Mouse (Mus musculus): ENCODE data around the gene Rsl1. TPM values are rescaled to one million over a fixed set of nuclear protein-coding genes. Genes with fewer than 3 reads are reported as not detected.

The Rsl1 gene
- 19.0 TPM for polyA plus RNA-seq (2014; fragmentation: Illumina TruSeq; extraction: RNeasy Lipid Tissue Mini Kit (QIAGEN cat#74804); ENCODE audit: low replicate concordance)

GRCm38 (mm10) chr13:67172991-67173722 is at the start of gene Rsl1:
Gene Rsl1, plus strand, starts transcription at chr13:67173182.

DNA sequence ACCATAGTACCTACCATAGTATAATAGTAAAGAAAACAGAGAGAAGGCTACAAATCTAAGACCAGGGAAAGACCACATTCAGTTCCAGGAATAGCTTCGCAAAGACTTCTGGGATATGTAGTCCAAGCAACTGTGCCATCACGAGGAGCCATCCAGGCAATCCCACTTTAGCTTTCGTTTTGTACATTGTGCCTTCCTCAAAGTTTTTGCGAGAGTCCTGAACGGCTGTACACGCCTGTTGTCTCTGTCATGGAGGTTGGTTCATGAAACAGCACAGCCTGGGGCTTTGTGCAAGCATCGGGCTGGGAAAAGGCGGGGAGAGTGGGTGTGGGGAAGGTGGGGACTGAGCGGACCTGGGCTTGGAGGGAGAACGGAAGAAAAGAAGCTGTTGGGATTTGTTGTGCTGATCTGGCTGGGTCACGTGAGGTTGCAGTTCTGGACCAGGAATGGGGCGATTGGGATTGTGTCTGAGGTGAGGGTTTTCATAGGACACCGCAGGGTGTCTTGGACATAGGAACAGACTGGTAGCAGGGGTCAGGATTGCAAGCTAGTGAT is 21.4 kb downstream of the Rsl1 start, which contains the start of gene Zfp455:
Zfp455 (plus strand) TSS at position 167 of the 555 bp plus-strand sequence.

Other genes with a start within 250 kb of the Rsl1 start
- gene Zfp712, start 112.0 kb upstream of the Rsl1 start, polyA plus RNA-seq (2014; fragmentation: Illumina TruSeq; extraction: RNeasy Lipid Tissue Mini Kit (QIAGEN cat#74804); ENCODE audit: low replicate concordance), result 8.5 TPM
- 17.1 TPM for gene Zfp708, start 75.2 kb upstream of the Rsl1 start, polyA plus RNA-seq (2014; fragmentation: Illumina TruSeq; extraction: RNeasy Lipid Tissue Mini Kit (QIAGEN cat#74804); ENCODE audit: low replicate concordance)
- 6.0 TPM for gene Gm28557, start 64.6 kb upstream of the Rsl1 start, polyA plus RNA-seq (2014; fragmentation: Illumina TruSeq; extraction: RNeasy Lipid Tissue Mini Kit (QIAGEN cat#74804); ENCODE audit: low replicate concordance)
- gene Rslcan18, start 56.9 kb upstream of the Rsl1 start, polyA plus RNA-seq (2014; fragmentation: Illumina TruSeq; extraction: RNeasy Lipid Tissue Mini Kit (QIAGEN cat#74804); ENCODE audit: low replicate concordance), result 0.89 TPM
- gene Zfp759, start 51.5 kb upstream of the Rsl1 start, polyA plus RNA-seq (2014; fragmentation: Illumina TruSeq; extraction: RNeasy Lipid Tissue Mini Kit (QIAGEN cat#74804); ENCODE audit: low replicate concordance), result 13.1 TPM
- gene Zfp455, start 21.3 kb downstream of the Rsl1 start, polyA plus RNA-seq (2014; fragmentation: Illumina TruSeq; extraction: RNeasy Lipid Tissue Mini Kit (QIAGEN cat#74804); ENCODE audit: low replicate concordance), result 7.2 TPM
- gene Zfp458, start 105.3 kb downstream of the Rsl1 start, polyA plus RNA-seq (2014; fragmentation: Illumina TruSeq; extraction: RNeasy Lipid Tissue Mini Kit (QIAGEN cat#74804); ENCODE audit: low replicate concordance), result 8.6 TPM
- gene Zfp457, start 133.3 kb downstream of the Rsl1 start, polyA plus RNA-seq (2014; fragmentation: Illumina TruSeq; extraction: RNeasy Lipid Tissue Mini Kit (QIAGEN cat#74804); ENCODE audit: low replicate concordance), result 1.9 TPM
- gene Zfp595, start 159.4 kb downstream of the Rsl1 start, polyA plus RNA-seq (2014; fragmentation: Illumina TruSeq; extraction: RNeasy Lipid Tissue Mini Kit (QIAGEN cat#74804); ENCODE audit: low replicate concordance), result 33.3 TPM
- gene Gm28044, start 187.4 kb downstream of the Rsl1 start, polyA plus RNA-seq (2014; fragmentation: Illumina TruSeq; extraction: RNeasy Lipid Tissue Mini Kit (QIAGEN cat#74804); ENCODE audit: low replicate concordance), result not detected
- gene Zfp953, start 187.4 kb downstream of the Rsl1 start, polyA plus RNA-seq (2014; fragmentation: Illumina TruSeq; extraction: RNeasy Lipid Tissue Mini Kit (QIAGEN cat#74804); ENCODE audit: low replicate concordance), result 19.8 TPM
- gene Gm28041, start 202.6 kb downstream of the Rsl1 start, polyA plus RNA-seq (2014; fragmentation: Illumina TruSeq; extraction: RNeasy Lipid Tissue Mini Kit (QIAGEN cat#74804); ENCODE audit: low replicate concordance), result 1.0 TPM
- gene Zfp456, start 202.6 kb downstream of the Rsl1 start, polyA plus RNA-seq (2014; fragmentation: Illumina TruSeq; extraction: RNeasy Lipid Tissue Mini Kit (QIAGEN cat#74804); ENCODE audit: low replicate concordance), result 12.1 TPM
- gene Zfp429, start 226.6 kb downstream of the Rsl1 start, polyA plus RNA-seq (2014; fragmentation: Illumina TruSeq; extraction: RNeasy Lipid Tissue Mini Kit (QIAGEN cat#74804); ENCODE audit: low replicate concordance), result 37.8 TPM
- gene Zfp459, start 248.2 kb downstream of the Rsl1 start, polyA plus RNA-seq (2014; fragmentation: Illumina TruSeq; extraction: RNeasy Lipid Tissue Mini Kit (QIAGEN cat#74804); ENCODE audit: low replicate concordance), result 6.3 TPM

Measured in small intestine, adult 10 weeks (tissue).